Mouse (Mus musculus): ENCODE results near the gene Snrnp25. TPM values are rescaled to one million over a fixed set of nuclear protein-coding genes. Genes with fewer than 3 reads are reported as not detected.
A peak's percentile ranks its signal among the peaks of the same experiment; 100 is the strongest.

The Snrnp25 gene
- polyA plus RNA-seq, 1 experiment from 2014 or later = 120 TPM

DNA sequence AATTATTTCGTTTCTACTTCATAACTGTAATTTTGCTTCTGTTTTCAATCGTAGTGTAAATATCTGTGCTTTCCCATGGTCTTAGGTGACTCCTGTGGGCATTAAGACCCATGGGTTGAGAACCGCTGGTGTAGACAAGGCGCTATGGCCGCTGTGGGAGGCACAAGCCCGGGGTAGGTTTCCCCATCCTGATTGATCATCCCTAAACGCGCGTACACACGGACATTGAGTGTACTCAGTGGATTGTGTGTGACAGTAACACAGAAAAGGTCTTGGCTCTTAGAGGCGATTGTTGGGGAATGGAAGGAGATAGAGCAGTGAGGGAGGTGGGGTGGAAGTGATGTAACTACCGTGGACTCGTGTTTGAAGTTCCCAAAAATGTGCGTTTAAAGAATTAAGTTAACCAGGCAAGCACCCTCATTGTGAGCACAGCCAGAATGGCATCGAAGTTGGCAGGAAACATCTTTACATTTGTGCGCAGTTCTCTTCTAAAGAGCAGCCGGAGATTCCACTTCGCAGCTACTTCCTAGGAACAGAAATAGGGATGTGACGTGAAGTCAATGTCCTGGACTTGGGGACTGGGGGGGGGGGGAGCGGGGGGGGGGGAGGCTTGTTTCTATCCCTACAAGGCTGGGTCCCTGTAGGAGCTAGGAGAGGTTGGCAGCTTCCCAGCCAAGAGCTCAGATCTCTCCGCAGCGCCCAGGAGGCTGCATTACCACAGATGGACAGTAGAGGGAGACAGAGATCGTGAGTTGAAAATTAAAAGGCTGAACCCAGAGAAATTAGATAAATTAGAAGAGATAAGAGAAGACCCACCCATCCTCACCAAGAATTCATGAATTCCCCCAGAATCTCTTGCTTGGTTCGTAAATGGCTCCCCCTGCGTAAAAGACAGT lies 23.0 kb upstream of the Snrnp25 start:
- H3K9me3 ChIP-seq = peaks cover 6% of the 10 kb centered on the region; the same call in 1 of the 2 replicates
- no peaks in the 10 kb centered on the region for H3K36me3 ChIP-seq (replicated peaks)
- no peak overlapping the region for H3K27ac ChIP-seq
- peak; percentile 77 for DNase-seq (ENCODE audit: extremely low spot score, low spot score)
- 0 out of 2 replicates have a peak, but pooled peaks cover 9% of the 10 kb centered on the region for H3K27me3 ChIP-seq (ENCODE audit: poor library complexity, severe bottlenecking)
- 55% methylated on average over 24 of the region's 25 CpGs for WGBS
- no peaks in the 10 kb centered on the region for H3K4me1 ChIP-seq
- H3K4me3 ChIP-seq = no peak overlapping the region

DNA sequence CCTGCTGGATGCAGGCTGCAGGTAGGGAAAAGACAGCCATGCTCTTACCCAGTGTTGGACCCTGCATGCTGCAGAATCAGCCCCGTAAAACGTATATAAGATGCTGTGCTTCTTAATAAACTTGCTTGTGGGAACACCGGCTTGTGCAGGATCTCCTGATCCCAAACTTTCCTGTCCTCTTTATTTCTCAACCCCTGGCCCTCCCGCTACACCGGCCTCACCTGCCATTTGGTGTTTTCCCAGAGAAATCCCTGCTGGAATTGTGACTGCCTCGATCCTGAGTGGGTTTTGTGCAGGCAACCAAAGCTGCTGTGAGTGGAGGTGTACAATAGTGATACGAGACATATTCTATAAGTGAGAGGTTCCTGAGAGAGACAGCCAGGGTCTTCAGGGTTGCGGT lies 20.7 kb upstream of the Snrnp25 start:
- H3K4me1 ChIP-seq = no peaks in the 10 kb centered on the region
- H3K36me3 ChIP-seq (replicated peaks) = no peaks in the 10 kb centered on the region
- no peak for DNase-seq (ENCODE audit: extremely low spot score, low spot score)
- no peak overlapping the region for H3K4me3 ChIP-seq
- H3K9me3 ChIP-seq = no peaks in the 10 kb centered on the region
- 0 out of 2 replicates have a peak, but pooled peaks cover 9% of the 10 kb centered on the region for H3K27me3 ChIP-seq (ENCODE audit: poor library complexity, severe bottlenecking)
- H3K27ac ChIP-seq = no peak overlapping the region
- 91% methylated on average over 8 of the region's 8 CpGs for WGBS

DNA sequence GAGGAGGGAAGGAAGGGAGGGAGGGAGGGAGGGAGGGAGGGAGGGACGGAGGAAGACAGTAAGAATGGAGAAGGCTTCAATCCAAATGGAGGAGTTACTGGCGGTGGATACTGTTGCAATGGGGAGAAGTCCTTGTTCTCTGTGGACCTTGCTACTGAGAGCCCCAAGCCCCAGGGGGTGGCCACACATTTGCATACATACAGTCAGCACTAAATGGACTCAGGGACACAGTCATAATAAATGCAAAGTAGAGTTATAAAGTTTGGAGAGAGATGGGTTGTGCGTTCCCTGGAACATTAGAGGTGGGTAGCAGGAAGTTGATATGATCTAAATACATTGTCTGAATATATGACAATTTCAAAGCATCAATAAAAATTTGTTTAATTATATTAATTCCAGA lies 19.2 kb upstream of the Snrnp25 start:
- Histone ChIP-seq H3K27ac (no peak overlapping the region), H3K9me3 (no peaks in the 10 kb centered on the region), H3K4me1 (no peaks in the 10 kb centered on the region), H3K36me3 (replicated peaks) (no peaks in the 10 kb centered on the region), H3K4me3 (no peak overlapping the region), H3K27me3 (ENCODE audit: poor library complexity, severe bottlenecking) (0 out of 2 replicates have a peak, but pooled peaks cover 9% of the 10 kb centered on the region)
- 86% methylated on average over 3 of the region's 3 CpGs for WGBS
- DNase-seq (ENCODE audit: extremely low spot score, low spot score) = no peak

DNA sequence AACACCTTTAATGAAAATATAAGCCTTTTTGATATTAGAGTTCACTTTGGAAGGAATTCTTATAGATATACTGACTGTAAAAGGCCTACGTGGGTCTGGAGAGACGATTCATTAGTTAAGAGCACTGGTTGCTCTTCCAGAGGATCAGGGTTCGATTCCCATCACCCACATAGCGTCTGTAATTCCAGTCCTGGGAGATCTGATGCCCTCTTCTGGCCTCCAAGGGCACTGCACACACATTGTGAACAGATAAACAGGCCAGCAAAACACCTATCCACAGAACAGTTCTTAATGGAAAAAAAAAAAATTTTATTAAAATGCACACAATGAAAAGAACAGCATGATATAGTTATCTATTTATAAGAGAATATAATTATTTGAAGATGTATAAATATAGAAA lies 18.0 kb upstream of the Snrnp25 start:
- H3K4me3 ChIP-seq = no peak overlapping the region
- H3K27ac ChIP-seq = no peak overlapping the region
- no peaks in the 10 kb centered on the region for H3K4me1 ChIP-seq
- H3K36me3 ChIP-seq (replicated peaks) = no peaks in the 10 kb centered on the region
- 87% methylated on average over 4 of the region's 4 CpGs for WGBS
- H3K27me3 ChIP-seq (ENCODE audit: poor library complexity, severe bottlenecking) = no peaks in the 10 kb centered on the region
- DNase-seq (ENCODE audit: extremely low spot score, low spot score) = no peak
- no peaks in the 10 kb centered on the region for H3K9me3 ChIP-seq

DNA sequence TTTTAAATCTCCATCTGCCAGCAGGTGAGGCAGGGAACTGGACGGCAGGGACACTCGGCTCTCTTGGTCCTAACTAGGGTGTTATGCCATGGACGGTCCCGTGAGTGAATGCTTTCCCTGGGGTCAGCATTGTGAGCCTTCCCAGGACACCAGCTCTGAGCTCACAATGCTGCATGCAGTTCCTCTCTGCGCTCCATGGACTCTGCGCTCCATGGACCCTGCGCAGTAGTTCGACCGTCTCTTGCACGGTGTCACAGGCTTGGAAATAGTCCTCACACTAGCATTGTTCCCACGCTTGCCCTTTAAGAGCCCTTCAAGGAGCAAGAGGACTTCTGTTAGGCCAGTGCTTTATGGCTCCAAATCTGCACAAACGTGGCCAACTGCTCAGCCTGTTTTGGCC lies 16.3 kb upstream of the Snrnp25 start:
- no peak for DNase-seq (ENCODE audit: extremely low spot score, low spot score)
- H3K27ac ChIP-seq = no peak overlapping the region
- H3K9me3 ChIP-seq = no peaks in the 10 kb centered on the region
- WGBS = 87% methylated on average over 12 of the region's 12 CpGs
- H3K4me3 ChIP-seq = no peak overlapping the region
- no peaks in the 10 kb centered on the region for H3K27me3 ChIP-seq (ENCODE audit: poor library complexity, severe bottlenecking)
- H3K36me3 ChIP-seq (replicated peaks) = no peaks in the 10 kb centered on the region
- no peaks in the 10 kb centered on the region for H3K4me1 ChIP-seq

DNA sequence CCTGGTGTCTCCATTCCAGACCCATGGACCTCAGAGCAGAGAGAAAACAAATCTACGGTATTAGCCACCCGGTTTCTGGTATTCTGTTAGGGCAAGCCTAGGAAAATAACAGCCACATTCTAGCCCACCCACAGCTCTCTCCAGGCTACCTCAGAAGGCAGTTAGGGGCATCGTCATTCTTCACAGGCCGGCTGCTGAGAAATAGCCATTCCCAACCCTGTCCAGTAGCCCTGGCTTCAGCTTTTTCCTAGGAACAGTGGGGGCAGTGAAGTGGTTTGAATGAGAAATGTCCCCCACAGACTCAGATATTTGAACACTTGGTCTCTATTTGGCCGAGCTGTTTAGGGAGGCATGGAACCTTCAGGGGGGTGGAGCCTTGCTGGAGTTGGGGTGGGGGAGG lies 15.8 kb upstream of the Snrnp25 start:
- no peaks in the 10 kb centered on the region for H3K9me3 ChIP-seq
- H3K4me3 ChIP-seq = no peak overlapping the region
- DNase-seq (ENCODE audit: extremely low spot score, low spot score) = no peak
- H3K4me1 ChIP-seq = no peaks in the 10 kb centered on the region
- H3K36me3 ChIP-seq (replicated peaks) = no peaks in the 10 kb centered on the region
- no peaks in the 10 kb centered on the region for H3K27me3 ChIP-seq (ENCODE audit: poor library complexity, severe bottlenecking)
- H3K27ac ChIP-seq = no peak overlapping the region
- WGBS = 73% methylated on average over 5 of the region's 5 CpGs

DNA sequence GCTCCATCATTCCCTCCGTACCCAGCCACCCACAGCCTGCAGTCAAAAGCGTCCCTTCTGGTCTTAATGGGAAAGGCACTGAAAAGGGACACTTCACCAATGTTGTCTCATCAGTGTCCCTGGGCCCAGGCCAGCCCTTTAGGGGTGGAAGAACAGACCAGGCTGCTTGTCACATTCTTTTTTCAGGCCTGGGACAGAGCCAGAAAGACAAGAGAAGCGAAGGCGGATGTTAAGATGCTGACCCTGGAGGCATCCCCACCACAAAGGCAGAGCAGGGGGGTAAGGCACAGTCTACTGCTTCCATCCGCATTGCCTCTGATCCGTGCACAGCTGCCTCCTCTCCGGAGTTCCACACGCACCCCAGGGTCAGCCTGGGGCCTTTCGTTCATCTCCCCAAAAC lies 15.1 kb upstream of the Snrnp25 start:
- Histone ChIP-seq H3K27me3 (ENCODE audit: poor library complexity, severe bottlenecking) (0 out of 2 replicates have a peak, but pooled peaks cover 1% of the 10 kb centered on the region), H3K4me3 (no peak overlapping the region), H3K9me3 (no peaks in the 10 kb centered on the region), H3K4me1 (peaks cover 1% of the 10 kb centered on the region; the same call in 1 of the 2 replicates), H3K36me3 (replicated peaks) (no peaks in the 10 kb centered on the region), H3K27ac (0 out of 2 replicates have a peak overlapping the region, but pooled peaks have one; percentile 25)
- DNase-seq (ENCODE audit: extremely low spot score, low spot score) = no peak
- 84% methylated on average over 9 of the region's 9 CpGs for WGBS

DNA sequence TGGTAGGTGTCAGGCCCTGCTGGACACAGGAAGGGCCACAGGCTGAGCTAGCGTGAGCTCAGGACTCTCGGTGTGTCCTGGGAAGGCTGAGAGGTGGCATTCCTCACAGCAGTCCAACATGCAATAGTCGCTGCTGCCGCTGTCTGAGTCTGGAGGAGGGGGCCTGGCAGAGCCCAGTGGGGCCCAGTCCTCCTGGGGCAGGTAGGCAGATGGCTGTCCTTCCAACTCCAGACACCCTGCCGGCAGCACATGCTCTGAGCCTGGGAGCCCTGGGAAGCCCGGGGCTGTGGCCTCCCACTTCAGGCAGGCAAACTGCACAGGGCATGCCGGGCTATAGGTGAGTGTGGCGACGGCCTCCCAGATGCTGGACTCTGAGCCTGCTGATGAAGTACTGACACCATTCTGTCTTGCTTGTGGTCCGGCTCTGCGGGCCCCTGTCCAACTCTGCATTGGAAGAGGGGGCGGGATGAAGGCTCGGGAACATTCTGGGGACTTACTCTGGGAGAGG lies 14.6 kb upstream of the Snrnp25 start:
- Histone ChIP-seq H3K9me3 (no peaks in the 10 kb centered on the region), H3K27ac (0 out of 2 replicates have a peak overlapping the region, but pooled peaks have one; percentile 25), H3K27me3 (ENCODE audit: poor library complexity, severe bottlenecking) (0 out of 2 replicates have a peak, but pooled peaks cover 4% of the 10 kb centered on the region), H3K4me1 (peaks cover 6% of the 10 kb centered on the region; the same call in 1 of the 2 replicates), H3K36me3 (replicated peaks) (no peaks in the 10 kb centered on the region), H3K4me3 (no peak overlapping the region)
- DNase-seq (ENCODE audit: extremely low spot score, low spot score) = no peak
- WGBS = 80% methylated on average over 13 of the region's 13 CpGs

DNA sequence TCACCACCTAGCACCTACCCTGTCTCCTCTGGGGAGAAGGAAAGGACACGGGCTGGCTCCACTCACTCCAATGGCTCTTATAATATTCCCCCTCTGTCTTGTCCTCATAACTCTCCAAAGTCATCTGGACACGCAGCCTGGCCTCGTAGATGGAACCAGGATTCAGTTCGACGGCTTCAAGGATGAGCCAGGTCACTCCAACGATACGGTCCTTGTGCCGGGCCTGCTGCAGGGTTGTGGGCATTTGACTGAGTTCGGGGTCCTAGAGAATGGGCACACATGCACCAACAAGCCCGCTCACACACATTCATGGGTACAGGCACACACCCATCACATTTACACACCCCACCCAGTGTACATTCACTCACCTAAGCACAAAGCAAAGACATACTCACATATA lies 12.1 kb upstream of the Snrnp25 start:
- no peak overlapping the region for H3K27ac ChIP-seq
- no peak for DNase-seq (ENCODE audit: extremely low spot score, low spot score)
- H3K4me3 ChIP-seq = no peak overlapping the region
- H3K4me1 ChIP-seq = peaks cover 13% of the 10 kb centered on the region
- H3K27me3 ChIP-seq (ENCODE audit: poor library complexity, severe bottlenecking) = 0 out of 2 replicates have a peak, but pooled peaks cover 11% of the 10 kb centered on the region
- no peaks in the 10 kb centered on the region for H3K36me3 ChIP-seq (replicated peaks)
- no peaks in the 10 kb centered on the region for H3K9me3 ChIP-seq
- 94% methylated on average over 10 of the region's 10 CpGs for WGBS

DNA sequence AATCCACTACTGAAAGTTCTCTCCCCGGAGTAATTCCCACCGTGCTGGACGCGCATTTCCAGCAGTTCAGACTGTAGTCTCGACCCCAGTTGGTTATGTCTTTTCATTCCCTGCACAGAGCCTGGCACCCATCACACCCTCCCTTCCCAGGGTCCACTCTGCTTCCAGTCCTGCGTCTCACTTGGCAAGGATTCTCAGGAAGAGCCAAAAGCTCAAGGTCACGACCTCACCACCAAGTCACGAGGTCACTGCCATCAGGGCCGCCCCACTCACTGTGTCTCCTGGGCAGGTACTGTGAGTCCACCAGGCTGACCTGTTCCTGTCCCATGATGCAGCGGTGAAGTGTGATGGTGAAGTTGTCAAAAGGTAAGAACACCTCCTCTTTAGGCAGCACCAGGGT lies 11.1 kb upstream of the Snrnp25 start:
- no peaks in the 10 kb centered on the region for H3K36me3 ChIP-seq (replicated peaks)
- DNase-seq (ENCODE audit: extremely low spot score, low spot score) = no peak
- no peak overlapping the region for H3K27ac ChIP-seq
- WGBS = 86% methylated on average over 10 of the region's 10 CpGs
- peaks cover 16% of the 10 kb centered on the region; the same call in 1 of the 2 replicates for H3K27me3 ChIP-seq (ENCODE audit: poor library complexity, severe bottlenecking)
- H3K4me1 ChIP-seq = peaks cover 16% of the 10 kb centered on the region
- no peaks in the 10 kb centered on the region for H3K9me3 ChIP-seq
- no peak overlapping the region for H3K4me3 ChIP-seq

DNA sequence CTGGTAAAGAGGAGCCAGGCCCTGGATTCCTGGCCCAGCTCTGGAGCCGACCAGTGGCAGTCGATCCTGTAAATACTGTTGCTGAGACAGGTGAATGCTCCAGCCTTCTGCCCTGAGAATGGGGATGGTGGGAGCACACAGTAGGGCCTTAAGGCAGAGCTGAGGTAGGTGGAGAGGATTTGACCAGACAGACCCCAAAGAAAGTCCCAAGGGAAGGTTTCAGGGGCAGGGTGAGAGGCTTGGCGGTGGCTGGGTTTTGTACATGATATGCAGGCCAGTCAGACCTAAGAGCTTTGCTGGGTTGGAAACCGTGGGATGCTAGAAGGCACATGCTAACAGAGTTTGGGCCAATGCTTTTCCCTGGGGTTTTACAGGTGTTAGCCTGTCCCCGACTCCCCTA lies 10.6 kb upstream of the Snrnp25 start:
- Histone ChIP-seq H3K36me3 (replicated peaks) (no peaks in the 10 kb centered on the region), H3K27ac (no peak overlapping the region), H3K27me3 (ENCODE audit: poor library complexity, severe bottlenecking) (peaks cover 16% of the 10 kb centered on the region; the same call in 1 of the 2 replicates), H3K4me1 (peaks cover 20% of the 10 kb centered on the region), H3K4me3 (no peak overlapping the region), H3K9me3 (no peaks in the 10 kb centered on the region)
- WGBS = 84% methylated on average over 5 of the region's 5 CpGs
- no peak for DNase-seq (ENCODE audit: extremely low spot score, low spot score)

DNA sequence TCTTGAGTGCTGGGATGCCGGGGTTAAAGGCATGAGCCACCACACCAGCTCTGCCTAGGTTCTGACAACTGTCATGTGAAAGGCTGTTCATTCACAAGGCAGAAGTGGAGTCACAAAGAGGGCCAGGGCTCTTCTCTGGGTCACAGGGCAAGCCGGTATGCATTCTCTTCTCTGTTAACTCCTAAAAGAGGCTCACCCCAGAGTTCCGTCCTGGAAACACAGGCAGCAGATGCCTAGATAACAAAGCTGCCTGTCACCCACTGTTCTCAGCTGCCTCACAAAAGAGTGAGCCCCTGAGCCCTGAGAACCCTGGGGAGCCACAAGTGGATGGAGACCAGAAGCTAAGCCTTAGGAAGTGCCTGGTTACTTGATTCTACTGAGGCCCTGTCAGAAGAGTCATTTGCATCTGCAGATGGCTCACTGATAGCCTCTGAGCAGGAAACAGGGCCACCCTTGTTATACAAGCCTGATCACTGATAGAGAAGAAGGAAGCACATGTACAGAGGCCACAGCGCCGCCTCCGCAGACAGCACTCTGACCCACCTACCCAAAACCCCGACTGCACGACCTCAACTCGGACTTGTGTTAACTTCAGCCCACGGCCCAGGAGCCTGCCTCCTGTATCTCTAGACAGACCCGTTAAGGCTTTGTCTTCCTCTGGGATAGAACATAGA lies 9.2 kb upstream of the Snrnp25 start:
- 25% methylated on average over 11 of the region's 11 CpGs for WGBS
- Histone ChIP-seq H3K9me3 (no peaks in the 10 kb centered on the region), H3K4me1 (peaks cover 20% of the 10 kb centered on the region), H3K27ac (no peak overlapping the region), H3K27me3 (ENCODE audit: poor library complexity, severe bottlenecking) (peaks cover 16% of the 10 kb centered on the region; the same call in 1 of the 2 replicates), H3K36me3 (replicated peaks) (no peaks in the 10 kb centered on the region), H3K4me3 (no peak overlapping the region)
- DNase-seq (ENCODE audit: extremely low spot score, low spot score) = no peak
